Comparison of ENCODE assay signal across 8 mouse cellular contexts in the genomic region with DNA sequence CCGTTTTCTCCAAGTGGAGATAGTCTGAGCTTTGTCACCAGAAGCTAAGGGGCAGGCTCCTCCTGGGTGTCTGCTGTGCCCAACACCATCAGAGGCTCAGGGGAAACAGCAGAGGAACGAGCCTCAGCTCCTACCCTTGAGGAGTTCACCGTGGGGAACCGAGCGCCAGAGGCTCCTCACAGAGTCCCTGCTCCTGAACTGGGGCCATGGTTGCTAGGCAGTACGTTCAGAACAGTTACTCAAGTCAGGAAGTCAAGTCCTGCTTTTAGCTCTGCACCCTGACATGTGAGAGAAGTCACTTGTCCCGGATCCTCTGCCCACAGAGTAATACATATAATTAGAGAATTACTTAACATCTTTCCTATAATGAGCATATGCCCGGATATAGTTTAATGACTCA. TPM values are rescaled to one million over a fixed set of nuclear protein-coding genes. Genes with fewer than 3 reads are reported as not detected.
A peak's percentile ranks its signal among the peaks of the same experiment; 100 is the strongest.
DNase-seq lines count a peak whose midpoint lies in the region; ATAC-seq and TF ChIP-seq lines count a peak whose summit lies in the region.

No protein-coding gene starts in this region.

- H3K9me3 ChIP-seq in forebrain, embryonic 10.5 days, result no peaks in the 10 kb centered on the region
- no peaks in the 10 kb centered on the region for H3K9me3 ChIP-seq in forebrain, embryonic 11.5 days (ENCODE audit: control insufficient read depth, low read length)
- no peaks in the 10 kb centered on the region for H3K9me3 ChIP-seq in limb, embryonic 15.5 days
- no peaks in the 10 kb centered on the region for H3K9me3 ChIP-seq in liver, postnatal 0 days (ENCODE audit: low read length)

- 27% methylated on average over 8 of the region's 8 CpGs for WGBS in forebrain, embryonic 10.5 days
- WGBS in forebrain, embryonic 11.5 days, result 25% methylated on average over 8 of the region's 8 CpGs
- WGBS in limb, embryonic 15.5 days, result 12% methylated on average over 8 of the region's 8 CpGs
- WGBS in liver, postnatal 0 days (ENCODE audit: insufficient replicate concordance), result 40% methylated on average over 8 of the region's 8 CpGs

- H3K27ac ChIP-seq in forebrain, embryonic 10.5 days, result peak overlapping the region; percentile 69
- no peak overlapping the region for H3K27ac ChIP-seq in forebrain, embryonic 11.5 days (ENCODE audit: low read depth, low read length)
- H3K27ac ChIP-seq in limb, embryonic 15.5 days, result peak overlapping the region; percentile 69; the same call in 1 of the 2 replicates
- no peak overlapping the region for H3K27ac ChIP-seq in liver, postnatal 0 days (ENCODE audit: low read depth)

- H3K27me3 ChIP-seq in forebrain, embryonic 10.5 days (ENCODE audit: poor library complexity, severe bottlenecking), result peaks cover 19% of the 10 kb centered on the region
- H3K27me3 ChIP-seq in forebrain, embryonic 11.5 days (ENCODE audit: control insufficient read depth, insufficient read depth, low read length), result no peaks in the 10 kb centered on the region
- H3K27me3 ChIP-seq in limb, embryonic 15.5 days, result no peaks in the 10 kb centered on the region
- no peaks in the 10 kb centered on the region for H3K27me3 ChIP-seq in liver, postnatal 0 days (ENCODE audit: insufficient read depth, low read length)

- H3K36me3 ChIP-seq in forebrain, embryonic 10.5 days (replicated peaks), result no peaks in the 10 kb centered on the region
- H3K36me3 ChIP-seq in forebrain, embryonic 11.5 days (ENCODE audit: control insufficient read depth, insufficient read depth, low read length), result no peaks in the 10 kb centered on the region
- no peaks in the 10 kb centered on the region for H3K36me3 ChIP-seq in limb, embryonic 15.5 days
- no peaks in the 10 kb centered on the region for H3K36me3 ChIP-seq in liver, postnatal 0 days (replicated peaks; ENCODE audit: insufficient read depth, low read length)

- H3K4me3 ChIP-seq in forebrain, embryonic 10.5 days, result no peak overlapping the region
- H3K4me3 ChIP-seq in forebrain, embryonic 11.5 days (ENCODE audit: low read depth, low read length), result no peak overlapping the region
- H3K4me3 ChIP-seq in limb, embryonic 15.5 days, result no peak overlapping the region
- no peak overlapping the region for H3K4me3 ChIP-seq in liver, postnatal 0 days (ENCODE audit: low read depth, low read length)

- no peak overlapping the region for H3K9ac ChIP-seq in forebrain, embryonic 11.5 days (ENCODE audit: low read length)
- H3K9ac ChIP-seq in limb, embryonic 15.5 days, result no peak overlapping the region
- H3K9ac ChIP-seq in liver, postnatal 0 days (replicated peaks), result no peak overlapping the region

- no peak for TF ChIP-seq EP300 in liver, postnatal 0 days (IDR thresholded peaks at IDR 0.05; ENCODE audit: low read depth)

- H3K4me2 ChIP-seq in forebrain, embryonic 11.5 days (ENCODE audit: low read depth, low read length, severe bottlenecking), result no peak overlapping the region
- H3K4me2 ChIP-seq in limb, embryonic 15.5 days, result 0 out of 2 replicates have a peak overlapping the region, but pooled peaks have one; percentile 25
- no peak overlapping the region for H3K4me2 ChIP-seq in liver, postnatal 0 days (ENCODE audit: low read depth, low read length)

- no peak for ATAC-seq in forebrain, embryonic 11.5 days (replicated peaks; ENCODE audit: low FRiP score)
- no peak for ATAC-seq in limb, embryonic 15.5 days (ENCODE audit: insufficient number of reproducible peaks, low FRiP score, low TSS enrichment, low read depth)
- ATAC-seq in liver, postnatal 0 days, result no peak

- no peak for TF ChIP-seq CTCF in liver, postnatal 0 days (IDR thresholded peaks at IDR 0.05; ENCODE audit: low read depth)

- DNase-seq in forebrain, embryonic 10.5 days (ENCODE audit: extremely low spot score, low spot score), result no peak
- DNase-seq in forebrain, embryonic 11.5 days (ENCODE audit: low spot score), result no peak
- DNase-seq in ZHBTc4 (ENCODE audit: low read depth, low spot score), result peak; percentile 44
- DNase-seq in heart, adult 8-10 months (ENCODE audit: low spot score), result peak; percentile 34
- DNase-seq in cerebellum, adult 11-12 months, result no peak
- DNase-seq in liver, postnatal 0 days, result no peak
- no peak for DNase-seq in thymus, postnatal 0 days (ENCODE audit: low spot score)

- peaks cover 40% of the 10 kb centered on the region for H3K4me1 ChIP-seq in forebrain, embryonic 10.5 days
- peaks cover 4% of the 10 kb centered on the region for H3K4me1 ChIP-seq in forebrain, embryonic 11.5 days (replicated peaks; ENCODE audit: control insufficient read depth, insufficient read depth, low read length)
- peaks cover 33% of the 10 kb centered on the region for H3K4me1 ChIP-seq in limb, embryonic 15.5 days
- H3K4me1 ChIP-seq in liver, postnatal 0 days (ENCODE audit: insufficient read depth), result no peaks in the 10 kb centered on the region

RNA-seq across cellular contexts. Expression of a gene that starts 23.3 kb away (rescaled TPM):
- 9.4 and 9.6 TPM in 2 replicates for polyA plus RNA-seq in forebrain, embryonic 10.5 days (2016; fragmentation: Nextera tagmentation; extraction: Ambion mirVana)
- polyA plus RNA-seq in forebrain, embryonic 11.5 days (2014; fragmentation: Nextera tagmentation; extraction: Ambion mirVana), result 12.7 and 15.4 TPM in 2 replicates
- 1 to 10 TPM; 6.2 to 8.5 (median 7.6) TPM for total RNA-seq in heart, adult 8-10 months (2022)
- polyA plus RNA-seq in limb, embryonic 15.5 days (2015; fragmentation: Nextera tagmentation; extraction: Ambion mirVana), result 7.1 and 10.3 TPM in 2 replicates
- 0.76 and 0.99 TPM in 2 replicates for polyA plus RNA-seq in liver, postnatal 0 days (2015; fragmentation: Nextera tagmentation; extraction: Ambion mirVana)
- polyA plus RNA-seq in thymus, postnatal 0 days (2015; fragmentation: Nextera tagmentation; extraction: Ambion mirVana), result 2.3 TPM in 2 replicates

RNA-seq across cellular contexts. Expression of a gene that starts 57.2 kb away (rescaled TPM):
- 0.76 and 1.3 TPM in 2 replicates for polyA plus RNA-seq in forebrain, embryonic 10.5 days (2016; fragmentation: Nextera tagmentation; extraction: Ambion mirVana)
- polyA plus RNA-seq in forebrain, embryonic 11.5 days (2014; fragmentation: Nextera tagmentation; extraction: Ambion mirVana), result 0.85 and 0.99 TPM in 2 replicates
- under 1 TPM in 2 of 4 experiments, not detected in 2; 0.16 to 0.53 TPM for total RNA-seq in heart, adult 8-10 months (2022)
- polyA plus RNA-seq in limb, embryonic 15.5 days (2015; fragmentation: Nextera tagmentation; extraction: Ambion mirVana), result 1.9 and 2.4 TPM in 2 replicates
- polyA plus RNA-seq in liver, postnatal 0 days (2015; fragmentation: Nextera tagmentation; extraction: Ambion mirVana), result not detected in 2 replicates
- polyA plus RNA-seq in thymus, postnatal 0 days (2015; fragmentation: Nextera tagmentation; extraction: Ambion mirVana), result 1.3 and 1.4 TPM in 2 replicates

Comparison
In these comparisons a context has a peak if more than half of its experiments do, and no peak if none do; other contexts are left out.
1. H3K27ac ChIP-seq: peak in forebrain, embryonic 10.5 days (single experiment) and limb, embryonic 15.5 days (single experiment); none in forebrain, embryonic 11.5 days (single experiment) and liver, postnatal 0 days (single experiment).
2. DNase-seq: peak in ZHBTc4 (single experiment) and heart, adult 8-10 months (single experiment); none in forebrain, embryonic 10.5 days (single experiment), forebrain, embryonic 11.5 days (single experiment), cerebellum, adult 11-12 months (single experiment), liver, postnatal 0 days (single experiment) and thymus, postnatal 0 days (single experiment).